Mouse (Mus musculus) cerebellum, adult 2 months (tissue): ENCODE measurements around the gene Man1c1. TPM values are rescaled to one million over a fixed set of nuclear protein-coding genes. Genes with fewer than 3 reads are reported as not detected.
A peak's percentile ranks its signal among the peaks of the same experiment; 100 is the strongest.

ENCODE experiments used
- DNase-seq, 2 experiments: peaks; one replicate each; pipeline ENCODE4 v3.0.0; 2021
- H3K27ac ChIP-seq: fragments of 200-500 bp; 2 replicates; pipeline ENCODE4 v1.5.1; 2012; ENCODE audit warnings: low read length, control low read depth, inconsistent platforms; ENCODE audit not compliant: insufficient read depth
- H3K27me3 ChIP-seq: fragments of 200-500 bp; 2 replicates; pipeline ENCODE4 v1.6.1; 2012; ENCODE audit warnings: inconsistent platforms, mild to moderate bottlenecking, low read length, moderate library complexity; ENCODE audit not compliant: control insufficient read depth, insufficient read depth
- H3K4me1 ChIP-seq: fragments of 200-500 bp; 2 replicates; pipeline ENCODE4 v1.6.1; 2011; ENCODE audit warnings: low read length; ENCODE audit not compliant: control insufficient read depth, insufficient read depth
- H3K4me3 ChIP-seq: fragments of 200-500 bp; replicated peaks from 2 replicates; pipeline ENCODE3; 2011; ENCODE audit warnings: mild to moderate bottlenecking, low read depth, low read length, control low read depth; ENCODE audit not compliant: insufficient read depth
- CTCF ChIP-seq: fragments of 200-500 bp; IDR thresholded peaks from 2 replicates; pipeline ENCODE4 v1.5.1; 2011; ENCODE audit warnings: low read depth, mild to moderate bottlenecking, control low read depth, low read length, moderate library complexity, borderline replicate concordance; ENCODE audit not compliant: insufficient read depth
- POLR2A ChIP-seq: fragments of 200-500 bp; IDR thresholded peaks from 2 replicates; pipeline ENCODE4 v1.6.1; 2011; ENCODE audit warnings: low read length, control low read depth, borderline replicate concordance; ENCODE audit not compliant: insufficient read depth
- WGBS: fragments of 180-500 bp; shearing (Covaris S2); methylation state at CpG from one replicate; pipeline ENCODE4 v1.1.7; 2018; 5-methylcytosine and 5-hydroxymethylcytosine counted together
- polyA plus RNA-seq: library from polyadenylated mRNA; depleted of rRNA; stranded (reverse); fragments of >200 nt; gene quantifications from 2 replicates; pipeline ENCODE4 v1.2.3, GENCODE M21; 2012

The Man1c1 gene
- polyA plus RNA-seq, 1 experiment, result 30.1 TPM

GRCm38 (mm10) chr4:134548169-134548938 lies 155.7 kb downstream of the Man1c1 start:
- peaks cover 41% of the 10 kb centered on the region for H3K4me1 ChIP-seq
- no peak overlapping the region; the same call in 1 of the 2 replicates for H3K27ac ChIP-seq
- H3K4me3 ChIP-seq, result no peak overlapping the region
- TF ChIP-seq POLR2A (no peak), CTCF (peak; percentile 51; the same call in 1 of the 2 replicates)
- 36% methylated on average over 18 of the region's 18 CpGs for WGBS
- peak; percentile 42 to 45 for DNase-seq
- H3K27me3 ChIP-seq, result no peaks in the 10 kb centered on the region

- TF ChIP-seq POLR2A (no peak), CTCF (no peak)
Observed at GRCm38 (mm10) chr4:134546814-134547705, 157.0 kb downstream of the Man1c1 start.

GRCm38 (mm10) chr4:134543261-134543660 lies 160.8 kb downstream of the Man1c1 start:
- Histone ChIP-seq H3K27ac (no peak overlapping the region), H3K4me3 (no peak overlapping the region), H3K27me3 (no peaks in the 10 kb centered on the region), H3K4me1 (peaks cover 50% of the 10 kb centered on the region)
- 1% methylated on average over 5 of the region's 5 CpGs for WGBS
- TF ChIP-seq POLR2A (no peak), CTCF (peak; percentile 97)
- peak; percentile 89 to 96 for DNase-seq

More at GRCm38 (mm10) chr4:134546814-134547705, 157.0 kb downstream of the Man1c1 start:
- Histone ChIP-seq H3K27me3 (no peaks in the 10 kb centered on the region), H3K27ac (no peak overlapping the region), H3K4me3 (peak overlapping the region; percentile 20), H3K4me1 (peaks cover 37% of the 10 kb centered on the region)
- DNase-seq, result peak; percentile 68 to 74
- WGBS, result 37% methylated on average over 9 of the region's 9 CpGs

- H3K27ac ChIP-seq, result no peak overlapping the region
- TF ChIP-seq POLR2A (no peak), CTCF (no peak)
- no peak overlapping the region for H3K4me3 ChIP-seq
- H3K4me1 ChIP-seq, result peaks cover 46% of the 10 kb centered on the region
- H3K27me3 ChIP-seq, result no peaks in the 10 kb centered on the region
- 92% methylated on average over 9 of the region's 9 CpGs for WGBS
- DNase-seq, result no peak
Observed at GRCm38 (mm10) chr4:134542726-134543125, 161.4 kb downstream of the Man1c1 start.

- peak in 1 of 2 experiments; percentile 48 for DNase-seq
- WGBS, result 13% methylated on average over 10 of the region's 10 CpGs
- H3K27ac ChIP-seq, result peak overlapping the region; percentile 28; the same call in 1 of the 2 replicates
- H3K4me3 ChIP-seq, result no peak overlapping the region
- peaks cover 29% of the 10 kb centered on the region for H3K4me1 ChIP-seq
- TF ChIP-seq CTCF (no peak), POLR2A (no peak)
- no peaks in the 10 kb centered on the region for H3K27me3 ChIP-seq
Observed at GRCm38 (mm10) chr4:134538997-134539580, 165.0 kb downstream of the Man1c1 start.

GRCm38 (mm10) chr4:134535787-134536151 lies 168.3 kb downstream of the Man1c1 start:
- H3K27ac ChIP-seq, result no peak overlapping the region
- H3K4me3 ChIP-seq, result peak overlapping the region; percentile 73
- WGBS, result 1% methylated on average over 8 of the region's 8 CpGs
- no peaks in the 10 kb centered on the region for H3K27me3 ChIP-seq
- TF ChIP-seq POLR2A, result no peak
- TF ChIP-seq CTCF, result no peak
- H3K4me1 ChIP-seq, result peaks cover 29% of the 10 kb centered on the region
- peak in 1 of 2 experiments; percentile 51 for DNase-seq
